Mouse (Mus musculus) kidney, embryonic 14.5 days (tissue): Measurements from ENCODE around the gene Rom1. TPM values are rescaled to one million over a fixed set of nuclear protein-coding genes. Genes with fewer than 3 reads are reported as not detected.
"Not testable (repeated sequence)": the region's sequence is repeated elsewhere in the genome, so short reads cannot be mapped to it uniquely, and the experiment has no call there.

Source experiments
- ATAC-seq: fragments of 200-750 bp; cut with Nextera tagmentation; 2 replicates; pipeline ENCODE4 v1.8.0; 2017; ENCODE audit warnings: moderate number of reproducible peaks, mild to moderate bottlenecking, moderate TSS enrichment, moderate library complexity; ENCODE audit not compliant: low FRiP score, low TSS enrichment
- H3K27ac ChIP-seq: fragments of 300-500 bp; sonication (generic); 2 replicates; pipeline ENCODE4 v1.5.1; 2014; ENCODE audit warnings: low read depth, mild to moderate bottlenecking, low read length, moderate library complexity, mixed read lengths
- H3K27me3 ChIP-seq: fragments of 300-500 bp; sonication (generic); 2 replicates; pipeline ENCODE4 v1.6.1; 2014; ENCODE audit warnings: mild to moderate bottlenecking, low read length; ENCODE audit not compliant: control insufficient read depth, insufficient read depth
- H3K36me3 ChIP-seq: fragments of 300-500 bp; sonication (generic); 2 replicates; pipeline ENCODE4 v1.6.1; 2014; ENCODE audit warnings: low read length, mixed read lengths; ENCODE audit not compliant: control insufficient read depth, insufficient read depth
- H3K4me1 ChIP-seq: fragments of 300-500 bp; sonication (generic); 2 replicates; pipeline ENCODE4 v1.6.1; 2014; ENCODE audit warnings: low read length, mixed read lengths; ENCODE audit not compliant: control insufficient read depth, insufficient read depth
- H3K4me2 ChIP-seq: fragments of 300-500 bp; sonication (generic); replicated peaks from 2 replicates; pipeline ENCODE4 v1.6.1; 2014; ENCODE audit warnings: low read depth, mild to moderate bottlenecking, low read length
- H3K4me3 ChIP-seq: fragments of 300-500 bp; sonication (generic); 2 replicates; pipeline ENCODE4 v1.5.1; 2014; ENCODE audit warnings: mild to moderate bottlenecking, low read length
- H3K9ac ChIP-seq: fragments of 300-500 bp; sonication (generic); 2 replicates; pipeline ENCODE4 v1.6.1; 2014; ENCODE audit warnings: low read depth, mild to moderate bottlenecking, low read length, moderate library complexity
- H3K9me3 ChIP-seq: fragments of 300-500 bp; sonication (generic); 2 replicates; pipeline ENCODE4 v1.6.1; 2016; ENCODE audit warnings: low read length; ENCODE audit not compliant: control insufficient read depth
- WGBS: fragments of 180-500 bp; shearing (Covaris S2); extraction: QIAGEN DNeasy Blood & Tissue Kit; methylation state at CpG from one replicate; pipeline ENCODE4 v1.1.7; 2014; 5-methylcytosine and 5-hydroxymethylcytosine counted together
- polyA plus RNA-seq: library from polyadenylated mRNA; unstranded; fragments of >200 nt; fragmentation: Nextera tagmentation; extraction: Ambion mirVana; gene quantifications from 2 replicates; pipeline ENCODE4 v1.2.1, GENCODE M21; 2014

Gene Rom1
- polyA plus RNA-seq, result 1.2 and 2.0 TPM in 2 replicates

DNA sequence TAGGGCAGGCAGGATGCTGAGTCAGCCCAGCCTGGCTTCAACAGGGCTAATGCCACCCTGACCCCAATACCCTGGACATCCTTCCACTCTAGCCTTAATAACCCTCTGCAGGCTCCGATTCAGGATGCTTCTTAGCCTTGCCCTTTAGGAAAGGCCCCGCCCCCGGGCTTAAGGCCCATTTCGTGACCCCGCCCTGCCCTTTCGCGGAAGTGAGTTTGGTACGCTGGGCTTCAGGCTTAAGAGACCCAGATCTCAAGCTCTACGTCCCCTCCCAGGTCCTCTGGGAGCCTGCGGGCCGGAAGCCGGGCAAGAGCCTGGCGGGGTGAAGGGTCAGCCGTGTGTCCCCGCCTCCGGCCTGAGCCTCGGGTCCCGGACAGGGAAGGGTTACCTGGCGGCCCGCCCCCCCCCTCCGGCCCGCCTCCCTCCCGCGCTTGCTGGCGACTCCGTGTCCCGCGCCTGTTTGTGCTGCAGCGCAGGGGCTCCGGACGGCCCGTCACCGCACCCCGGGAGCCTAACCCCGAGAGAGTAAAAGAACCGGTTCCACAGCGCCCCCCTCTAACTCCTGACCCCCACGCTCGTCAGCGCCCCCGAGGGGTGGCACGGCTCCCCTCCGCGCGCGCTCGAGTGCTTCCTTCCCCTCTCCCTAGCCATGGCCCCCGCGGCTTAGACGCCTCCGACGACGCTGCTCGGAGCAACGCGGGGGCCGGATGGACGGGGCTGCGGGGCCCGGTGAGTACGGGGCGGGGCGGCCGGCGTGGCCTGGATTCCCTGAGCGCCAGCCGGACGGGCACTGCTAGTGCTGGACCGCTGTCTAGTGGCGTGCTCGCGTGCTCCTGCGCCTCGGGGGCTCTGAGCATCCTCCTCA lies at the start of gene Rom1, which contains the start of gene Eml3:
Rom1 (minus strand) TSS at position 133 of the 865 bp plus-strand sequence.
Eml3 (plus strand) TSS at position 329 of the 865 bp plus-strand sequence.
- under 1% methylated on average over 48 of the region's 74 CpGs for WGBS
- Histone ChIP-seq H3K9me3 (no peaks in the 10 kb centered on the region), H3K9ac (peak within 1 kb of the TSS; percentile 81), H3K27me3 (no peaks in the 10 kb centered on the region), H3K27ac (peak within 1 kb of the TSS; percentile 83), H3K4me3 (peak within 1 kb of the TSS; percentile 82), H3K4me1 (peaks cover 16% of the 10 kb centered on the region), H3K4me2 (peak within 1 kb of the TSS; percentile 83), H3K36me3 (peaks cover 45% of the 10 kb centered on the region)
- peak; percentile 85 for ATAC-seq

DNA sequence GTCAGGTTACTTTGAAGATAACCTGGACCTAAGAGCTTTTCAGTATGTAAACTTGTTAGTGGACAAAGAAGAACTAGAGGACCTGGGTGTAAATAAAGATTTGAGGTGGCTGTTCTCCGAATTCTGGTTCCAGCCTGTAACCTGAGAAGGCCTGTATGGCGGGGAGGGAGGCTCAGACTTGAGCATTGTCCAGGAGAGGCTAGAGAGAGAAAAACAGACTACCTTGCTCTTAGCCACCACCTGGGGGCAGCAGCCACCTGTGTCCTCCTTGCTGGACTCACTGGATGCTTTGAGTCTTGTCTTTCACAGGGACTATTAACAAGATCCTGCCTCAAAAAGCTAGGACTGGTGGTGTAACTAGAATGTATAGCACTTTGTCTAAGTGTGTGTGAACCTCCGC lies 47.4 kb upstream of the Rom1 start:
- H3K36me3 ChIP-seq, result peaks cover 90% of the 10 kb centered on the region
- WGBS, result 36% methylated on average over 3 of the region's 3 CpGs
- H3K4me2 ChIP-seq, result no peak overlapping the region
- no peak overlapping the region for H3K4me3 ChIP-seq
- no peaks in the 10 kb centered on the region for H3K9me3 ChIP-seq
- no peaks in the 10 kb centered on the region for H3K27me3 ChIP-seq
- no peak overlapping the region for H3K27ac ChIP-seq
- ATAC-seq, result peak; percentile 77
- no peak overlapping the region for H3K9ac ChIP-seq
- H3K4me1 ChIP-seq, result no peaks in the 10 kb centered on the region

DNA sequence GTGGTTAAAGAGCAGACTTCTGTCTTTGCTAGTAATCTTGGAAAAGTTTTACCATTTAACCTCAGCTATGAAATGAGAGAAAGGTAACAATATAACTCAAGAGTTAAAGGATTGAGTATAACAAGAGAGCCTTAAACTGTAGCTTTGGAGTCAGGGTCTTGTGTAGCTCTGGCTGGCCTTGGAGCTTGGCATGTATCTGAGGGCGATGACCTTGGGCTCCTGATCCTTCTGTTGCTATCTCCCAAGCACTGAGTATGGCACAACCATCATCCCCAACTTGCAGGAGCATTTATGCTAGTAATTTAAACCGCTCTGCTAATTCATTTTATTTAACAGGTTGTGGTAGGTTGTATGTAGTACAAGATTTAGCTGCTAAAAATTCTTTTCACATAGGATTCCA lies 46.3 kb upstream of the Rom1 start:
- H3K4me2 ChIP-seq, result no peak overlapping the region
- no peak overlapping the region for H3K9ac ChIP-seq
- H3K4me1 ChIP-seq, result no peaks in the 10 kb centered on the region
- WGBS, result 97% methylated on average over 2 of the region's 2 CpGs
- no peak for ATAC-seq
- no peaks in the 10 kb centered on the region for H3K27me3 ChIP-seq
- no peaks in the 10 kb centered on the region for H3K9me3 ChIP-seq
- no peak overlapping the region for H3K27ac ChIP-seq
- peaks cover 99% of the 10 kb centered on the region for H3K36me3 ChIP-seq
- H3K4me3 ChIP-seq, result no peak overlapping the region

DNA sequence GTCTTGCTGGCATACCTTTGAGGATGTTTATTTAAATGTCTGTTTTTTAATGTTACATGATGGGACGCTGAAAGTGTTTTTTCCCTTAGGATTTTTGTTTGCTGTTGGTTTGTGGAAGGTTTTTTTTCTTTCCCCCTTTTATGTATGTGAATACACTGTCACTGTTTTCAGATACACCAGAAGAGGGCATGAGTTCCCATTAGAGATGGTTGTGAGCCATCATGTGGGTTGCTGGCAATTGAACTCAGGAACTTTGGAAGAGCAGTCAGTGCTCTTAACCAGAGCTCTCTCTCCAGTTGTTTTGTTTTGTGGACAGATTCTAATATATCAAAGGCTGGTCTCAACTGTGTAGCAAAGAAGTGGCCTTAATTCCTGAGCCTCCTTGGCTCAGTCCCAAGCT lies 45.5 kb upstream of the Rom1 start:
- Histone ChIP-seq H3K27ac (no peak overlapping the region), H3K27me3 (no peaks in the 10 kb centered on the region), H3K9me3 (no peaks in the 10 kb centered on the region), H3K4me2 (no peak overlapping the region), H3K9ac (no peak overlapping the region), H3K4me1 (no peaks in the 10 kb centered on the region), H3K4me3 (no peak overlapping the region), H3K36me3 (peaks cover 99% of the 10 kb centered on the region)
- ATAC-seq, result no peak
- 89% methylated on average over 1 of the region's 1 CpGs for WGBS

DNA sequence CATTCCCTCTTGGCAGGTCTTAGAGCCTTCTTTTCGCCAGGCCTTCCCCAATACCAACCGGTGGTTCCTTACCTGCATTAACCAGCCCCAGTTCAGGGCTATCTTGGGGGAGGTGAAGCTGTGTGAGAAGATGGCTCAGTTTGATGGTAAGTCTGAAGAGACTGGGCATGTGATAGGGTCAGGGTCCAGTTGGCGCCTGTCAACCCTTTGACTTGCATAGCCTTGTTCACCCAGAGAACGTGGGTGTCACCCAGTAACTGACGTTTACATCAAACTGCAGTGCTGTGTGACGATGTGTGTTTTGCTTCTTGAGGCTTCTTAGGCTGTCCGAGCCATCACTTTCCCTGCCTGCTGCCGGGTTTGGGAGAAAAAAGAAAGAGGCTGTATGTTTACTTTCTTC lies 43.3 kb upstream of the Rom1 start:
- 83% methylated on average over 8 of the region's 8 CpGs for WGBS
- H3K4me1 ChIP-seq, H3K27me3 ChIP-seq, ATAC-seq, H3K27ac ChIP-seq, H3K4me2 ChIP-seq, H3K9me3 ChIP-seq, H3K9ac ChIP-seq, H3K4me3 ChIP-seq: not testable (repeated sequence)
- peaks cover 90% of the 10 kb centered on the region for H3K36me3 ChIP-seq

DNA sequence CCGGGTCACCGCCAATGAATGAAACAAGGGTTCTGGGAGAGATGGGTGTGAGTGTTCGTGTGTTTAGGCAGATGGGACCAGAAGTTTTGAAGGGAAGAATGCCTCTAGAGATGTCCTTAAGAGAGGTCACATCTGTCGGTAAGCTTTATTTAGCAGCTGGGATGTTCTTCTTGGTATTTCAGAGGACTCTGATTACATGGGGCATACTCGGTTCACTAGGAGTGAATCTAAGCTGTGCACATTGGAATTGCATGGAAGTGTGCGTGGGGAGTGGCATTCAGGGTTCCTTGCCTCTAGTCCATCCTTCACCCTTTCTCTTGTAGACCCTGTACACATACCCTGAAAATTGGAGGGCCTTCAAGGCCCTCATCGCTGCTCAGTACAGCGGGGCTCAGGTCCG lies 38.7 kb upstream of the Rom1 start:
- WGBS, result 6% methylated on average over 9 of the region's 9 CpGs
- Histone ChIP-seq H3K4me2 (peak overlapping the region; percentile 47), H3K27ac (peak overlapping the region; percentile 3; the same call in 1 of the 2 replicates), H3K9ac (peak overlapping the region; percentile 87), H3K36me3 (peaks cover 75% of the 10 kb centered on the region), H3K4me3 (peak overlapping the region; percentile 72), H3K9me3 (no peaks in the 10 kb centered on the region), H3K4me1 (peaks cover 4% of the 10 kb centered on the region; the same call in 1 of the 2 replicates), H3K27me3 (no peaks in the 10 kb centered on the region)
- ATAC-seq, result no peak

DNA sequence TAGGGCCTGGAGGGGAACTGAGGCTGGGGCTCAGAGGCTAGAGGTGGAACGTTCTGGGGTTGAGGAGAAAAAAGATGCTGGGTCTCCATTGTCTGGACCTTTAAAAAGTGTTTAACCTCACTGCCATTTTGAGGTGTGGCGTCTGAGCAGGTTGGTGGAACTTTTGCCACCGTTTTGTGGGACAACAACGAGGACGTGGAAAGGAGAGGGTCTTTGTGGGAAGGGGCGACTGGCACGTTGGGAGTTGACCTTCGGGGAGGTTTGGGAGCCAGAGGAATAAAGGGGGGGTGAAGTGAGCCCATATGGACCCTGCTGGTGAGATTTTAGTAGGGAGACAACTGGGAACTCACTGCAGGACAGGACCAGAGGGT lies 38.2 kb upstream of the Rom1 start:
- 0% methylated on average over 8 of the region's 8 CpGs for WGBS
- no peak for ATAC-seq
- no peaks in the 10 kb centered on the region for H3K27me3 ChIP-seq
- peak overlapping the region; percentile 47 for H3K4me2 ChIP-seq
- peak overlapping the region; percentile 72 for H3K4me3 ChIP-seq
- peaks cover 4% of the 10 kb centered on the region; the same call in 1 of the 2 replicates for H3K4me1 ChIP-seq
- H3K36me3 ChIP-seq, result peaks cover 75% of the 10 kb centered on the region
- H3K9me3 ChIP-seq, result no peaks in the 10 kb centered on the region
- peak overlapping the region; percentile 3; the same call in 1 of the 2 replicates for H3K27ac ChIP-seq
- peak overlapping the region; percentile 87 for H3K9ac ChIP-seq

DNA sequence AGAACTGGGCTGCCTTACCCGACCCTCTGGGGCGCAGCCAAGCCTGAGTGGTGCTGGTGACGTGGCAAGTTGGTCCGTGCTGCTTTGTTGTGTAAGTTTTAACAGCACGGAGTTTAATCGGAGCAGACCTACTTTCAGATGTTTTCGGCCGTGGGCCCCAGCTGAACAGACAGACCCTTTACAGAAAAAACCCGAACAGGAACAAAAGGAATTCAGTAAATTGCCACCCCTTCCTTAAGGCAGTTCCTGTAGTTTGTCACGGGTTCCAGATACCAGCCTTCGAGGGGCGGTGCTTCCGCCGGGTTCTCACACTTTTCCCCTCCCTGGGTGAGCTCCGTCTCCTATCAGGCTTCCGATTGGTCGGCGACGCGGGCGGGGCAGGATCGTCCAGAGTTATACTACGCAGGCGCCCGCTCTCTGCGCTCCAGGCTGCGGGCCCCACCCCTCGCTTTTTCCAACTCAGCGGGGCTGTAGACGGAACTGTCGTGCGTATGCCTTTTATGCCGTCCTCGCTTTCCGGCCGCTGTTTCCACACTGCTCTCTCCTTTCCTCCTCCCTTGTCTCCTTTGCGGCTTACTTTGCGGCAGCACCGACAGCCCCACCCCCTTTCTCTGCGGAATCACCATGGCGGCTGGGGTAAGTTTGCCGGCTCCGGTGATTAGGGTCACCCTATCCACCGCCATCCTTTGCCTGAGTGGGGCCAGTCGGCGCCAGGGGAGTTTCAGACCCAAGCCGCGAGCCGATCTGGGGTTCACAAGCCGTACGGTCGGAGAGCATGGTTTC lies 37.6 kb upstream of the Rom1 start, which contains the start of gene Eef1g:
Eef1g (plus strand) TSS at position 452 of the 783 bp plus-strand sequence.
- WGBS, result under 1% methylated on average over 52 of the region's 52 CpGs
- H3K4me1 ChIP-seq, result peaks cover 4% of the 10 kb centered on the region; the same call in 1 of the 2 replicates

More for the DNA sequence above, 37.6 kb upstream of the Rom1 start, which contains the start of gene Eef1g:
- Histone ChIP-seq H3K27me3 (no peaks in the 10 kb centered on the region), H3K9ac (peak within 1 kb of the TSS; percentile 87), H3K9me3 (no peaks in the 10 kb centered on the region), H3K36me3 (peaks cover 75% of the 10 kb centered on the region), H3K4me2 (peak within 1 kb of the TSS; percentile 47), H3K4me3 (peak within 1 kb of the TSS; percentile 72), H3K27ac (peak within 1 kb of the TSS; percentile 87)
- ATAC-seq, result peak; percentile 99
